Mouse (Mus musculus) bone marrow, adult 2 months (tissue): Measurements from ENCODE around the gene Map2k3.

Source experiments
- CTCF ChIP-seq: fragments of 200-500 bp; IDR thresholded peaks from 2 replicates; pipeline ENCODE4 v1.5.1; 2011; ENCODE audit warnings: low read length, control low read depth; ENCODE audit not compliant: control insufficient read depth, insufficient read depth
- POLR2A ChIP-seq: fragments of 200-500 bp; IDR thresholded peaks from 2 replicates; pipeline ENCODE4 v1.6.1; 2011; ENCODE audit warnings: low read depth, mild to moderate bottlenecking, control low read depth, low read length, borderline replicate concordance; ENCODE audit not compliant: control insufficient read depth

GRCm38 (mm10) chr11:60922964-60923363 is 8.9 kb upstream of the Map2k3 start:
- TF ChIP-seq CTCF (no peak), POLR2A (no peak)
